Mouse (Mus musculus) limb, embryonic 15.5 days (tissue): ENCODE results near the gene Fam53b. TPM values are rescaled to one million over a fixed set of nuclear protein-coding genes. Genes with fewer than 3 reads are reported as not detected.

Source experiments
- polyA plus RNA-seq: library from polyadenylated mRNA; unstranded; fragments of >200 nt; fragmentation: Nextera tagmentation; extraction: Ambion mirVana; gene quantifications from 2 replicates; pipeline ENCODE4 v1.2.1, GENCODE M21; 2015

Fam53b gene
- polyA plus RNA-seq, 1 experiment from 2014 or later: 18.5 TPM

Other genes with a start within 250 kb of the Fam53b start
- 264 and 274 TPM in 2 replicates for gene Oat, start 237.5 kb downstream of the Fam53b start, polyA plus RNA-seq
- 0.06 and 0.10 TPM in 2 replicates for gene Nkx1-2, start 214.2 kb downstream of the Fam53b start, polyA plus RNA-seq
- 16.8 and 17.1 TPM in 2 replicates for gene Lhpp, start 203.2 kb downstream of the Fam53b start, polyA plus RNA-seq
- gene Eef1akmt2, start 38.8 kb upstream of the Fam53b start, polyA plus RNA-seq: 63.2 and 65.9 TPM in 2 replicates
- gene Abraxas2, start 45.3 kb upstream of the Fam53b start, polyA plus RNA-seq: 37.5 and 38.5 TPM in 2 replicates
- 13.6 and 16.2 TPM in 2 replicates for gene Zranb1, start 117.3 kb upstream of the Fam53b start, polyA plus RNA-seq